Mouse (Mus musculus) splenic B cell, adult 2 months (primary cell): ENCODE measurements around the gene H13.

Experiments used
- DNase-seq: peaks from one replicate; pipeline ENCODE4 v3.0.0-alpha.2; 2011; ENCODE audit warnings: low read depth, low spot score
- H3K27me3 ChIP-seq: 2 replicates; pipeline ENCODE4 v1.6.1; 2012; ENCODE audit warnings: mild to moderate bottlenecking, low read length, moderate library complexity, mixed read lengths; ENCODE audit not compliant: control insufficient read depth, poor library complexity, insufficient read depth, severe bottlenecking
- H3K36me3 ChIP-seq: 2 replicates; pipeline ENCODE4 v1.6.1; 2012; ENCODE audit warnings: mild to moderate bottlenecking, low read length, moderate library complexity, mixed read lengths; ENCODE audit not compliant: control insufficient read depth, poor library complexity, insufficient read depth, severe bottlenecking

Gene H13

GRCm38 (mm10) chr2:152727795-152728510 is 58.7 kb downstream of the H13 start:
- no peaks in the 10 kb centered on the region for H3K36me3 ChIP-seq
- no peak for DNase-seq
- no peaks in the 10 kb centered on the region for H3K27me3 ChIP-seq

DNA sequence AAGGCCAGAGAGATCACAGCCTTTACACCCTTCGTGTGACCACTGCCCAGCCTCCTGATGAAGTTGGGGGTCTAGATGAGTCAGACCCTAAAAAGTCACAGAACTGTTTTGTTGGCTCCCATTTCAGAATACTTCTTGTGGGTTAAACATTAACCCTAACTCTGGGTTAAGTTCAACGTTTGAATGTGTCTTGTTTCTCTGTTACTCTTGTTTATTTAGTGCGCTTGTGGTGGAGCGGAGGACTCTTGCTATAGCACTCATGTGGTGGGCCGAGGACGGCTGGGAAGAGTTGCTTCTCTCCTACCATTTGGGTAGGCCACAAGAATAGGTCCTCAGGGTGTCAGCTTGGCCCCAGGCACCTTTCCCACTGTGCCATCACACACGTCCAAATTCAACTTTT is 59.3 kb downstream of the H13 start:
- H3K36me3 ChIP-seq: no peaks in the 10 kb centered on the region
- H3K27me3 ChIP-seq: no peaks in the 10 kb centered on the region
- DNase-seq: no peak

DNA sequence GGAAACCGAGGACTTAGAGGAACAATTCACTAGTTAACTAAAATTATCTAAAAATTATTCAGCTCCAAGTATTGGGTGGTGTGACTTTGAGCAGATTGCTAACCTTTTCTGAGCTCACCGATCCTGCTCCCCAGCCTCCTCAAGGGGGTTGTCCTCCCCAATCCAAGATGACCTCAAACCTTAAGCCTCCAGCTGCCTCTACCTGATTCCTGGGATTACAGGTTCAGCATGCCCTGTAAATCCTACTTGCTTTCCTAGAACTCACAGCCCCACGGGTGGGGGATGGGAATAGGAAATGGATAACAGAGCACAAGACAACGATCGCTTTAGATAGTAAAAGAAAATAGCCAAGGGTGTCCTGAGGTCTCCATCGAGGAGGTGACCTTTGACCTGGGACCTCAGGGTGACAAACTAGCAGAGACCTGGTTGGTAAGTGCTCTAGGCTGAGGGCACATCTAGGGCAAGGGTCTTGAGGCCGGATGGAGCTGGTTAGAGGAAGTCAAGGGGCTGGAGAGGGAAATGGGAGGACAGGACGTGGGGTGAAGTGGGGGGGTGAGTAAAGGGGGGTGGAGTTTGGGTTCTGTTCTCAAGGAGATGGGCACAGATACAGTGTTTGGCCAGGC is 59.9 kb downstream of the H13 start:
- DNase-seq: no peak
- H3K27me3 ChIP-seq: no peaks in the 10 kb centered on the region
- no peaks in the 10 kb centered on the region for H3K36me3 ChIP-seq

DNA sequence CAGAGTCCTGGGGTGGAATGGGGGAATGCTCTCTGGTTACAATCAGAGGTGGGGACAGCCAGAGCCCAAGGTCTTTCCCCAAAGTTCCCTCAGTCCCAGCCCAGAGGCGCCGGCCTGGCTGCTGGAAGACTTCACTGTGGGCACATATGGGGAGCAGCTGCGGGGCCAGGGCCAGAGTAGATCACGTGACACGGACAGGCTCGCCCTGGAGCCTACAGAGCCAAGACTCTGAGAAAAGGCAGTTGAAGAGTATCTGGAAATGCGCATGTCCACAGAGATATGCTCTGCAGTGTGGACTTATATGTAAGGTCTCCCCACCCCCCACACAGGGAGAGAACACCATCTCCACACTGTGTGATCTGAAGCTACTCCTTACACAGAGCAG is 60.4 kb downstream of the H13 start:
- H3K36me3 ChIP-seq: no peaks in the 10 kb centered on the region
- H3K27me3 ChIP-seq: no peaks in the 10 kb centered on the region
- DNase-seq: no peak

DNA sequence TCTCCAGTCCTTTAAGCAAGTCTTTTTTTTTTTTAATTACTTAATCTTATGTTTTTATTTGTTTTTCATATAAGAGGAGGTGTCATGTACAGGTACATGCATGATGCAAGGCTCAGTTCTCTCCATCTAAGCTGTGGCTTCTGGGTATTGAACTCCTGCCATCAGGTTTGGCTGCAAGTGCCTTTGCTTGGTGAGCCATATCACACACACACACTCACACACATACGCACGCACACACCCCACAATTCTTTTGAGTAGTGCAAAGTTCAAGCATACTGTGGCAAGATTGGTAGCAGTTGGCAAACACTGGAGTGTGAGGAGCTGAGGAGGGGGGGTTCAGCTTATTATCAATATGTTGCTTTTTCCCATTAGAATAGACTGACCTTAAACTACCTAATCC is 63.9 kb downstream of the H13 start:
- Histone ChIP-seq H3K27me3 (no peaks in the 10 kb centered on the region; the same call in 1 of the 2 replicates), H3K36me3 (no peaks in the 10 kb centered on the region)
- DNase-seq: peak; percentile 41

DNA sequence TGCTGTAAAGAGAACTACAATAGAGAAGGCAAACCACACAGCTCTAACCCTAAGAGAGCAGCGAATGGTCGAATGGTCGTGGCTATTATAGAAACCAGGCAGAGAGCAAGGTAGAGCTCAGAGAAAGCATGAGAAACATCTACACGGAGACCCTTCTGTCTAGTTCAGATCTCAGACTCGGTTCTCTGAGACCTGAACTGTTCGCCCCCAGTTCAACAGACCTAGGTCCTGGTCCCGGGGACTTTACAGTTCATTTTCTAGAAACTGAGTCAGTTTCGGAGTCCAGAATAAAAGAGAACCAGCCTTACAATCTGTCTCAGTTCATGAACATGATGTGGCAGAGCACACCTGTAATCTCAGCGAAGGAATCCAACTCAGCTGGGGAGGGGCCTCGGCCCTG is 65.2 kb downstream of the H13 start:
- Histone ChIP-seq H3K27me3 (peaks cover 2% of the 10 kb centered on the region; the same call in 1 of the 2 replicates), H3K36me3 (no peaks in the 10 kb centered on the region)
- DNase-seq: no peak

GRCm38 (mm10) chr2:152734984-152735383 is 65.7 kb downstream of the H13 start:
- H3K36me3 ChIP-seq: no peaks in the 10 kb centered on the region
- H3K27me3 ChIP-seq: peaks cover 2% of the 10 kb centered on the region; the same call in 1 of the 2 replicates
- peak; percentile 66 for DNase-seq

DNA sequence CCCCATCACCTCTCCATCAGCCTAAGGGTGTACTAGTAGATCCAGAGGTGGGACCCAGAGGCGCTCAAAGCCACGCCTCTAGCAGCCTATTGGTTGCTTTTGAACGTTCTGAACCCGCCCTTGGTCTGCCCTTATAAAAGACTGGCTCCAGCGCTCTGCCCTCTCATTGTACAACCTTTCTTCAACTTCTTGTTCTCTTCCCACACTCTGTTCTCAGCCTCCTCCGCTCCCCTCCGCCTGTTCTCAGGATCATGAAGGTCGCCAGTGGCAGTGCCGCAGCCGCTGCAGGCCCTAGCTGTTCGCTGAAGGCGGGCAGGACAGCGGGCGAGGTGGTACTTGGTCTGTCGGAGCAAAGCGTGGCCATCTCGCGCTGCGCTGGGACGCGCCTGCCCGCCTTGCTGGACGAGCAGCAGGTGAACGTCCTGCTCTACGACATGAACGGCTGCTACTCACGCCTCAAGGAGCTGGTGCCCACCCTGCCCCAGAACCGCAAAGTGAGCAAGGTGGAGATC is 66.9 kb downstream of the H13 start, which contains the start of gene Id1:
TSS of gene Id1 (plus strand) at position 162 of the 512 bp plus-strand sequence.
- Histone ChIP-seq H3K36me3 (no peaks in the 10 kb centered on the region), H3K27me3 (peaks cover 2% of the 10 kb centered on the region; the same call in 1 of the 2 replicates)
- DNase-seq: peak; percentile 63

GRCm38 (mm10) chr2:152736748-152737147 is 67.5 kb downstream of the H13 start:
- Histone ChIP-seq H3K36me3 (no peaks in the 10 kb centered on the region), H3K27me3 (peaks cover 2% of the 10 kb centered on the region; the same call in 1 of the 2 replicates)
- DNase-seq: no peak

- Histone ChIP-seq H3K27me3 (peaks cover 2% of the 10 kb centered on the region; the same call in 1 of the 2 replicates), H3K36me3 (no peaks in the 10 kb centered on the region)
- no peak for DNase-seq
Observed at GRCm38 (mm10) chr2:152737306-152738221, 68.3 kb downstream of the H13 start.

- Histone ChIP-seq H3K27me3 (peaks cover 2% of the 10 kb centered on the region; the same call in 1 of the 2 replicates), H3K36me3 (no peaks in the 10 kb centered on the region)
- DNase-seq: no peak
Observed at GRCm38 (mm10) chr2:152738341-152738740, 69.1 kb downstream of the H13 start.

GRCm38 (mm10) chr2:152739031-152739841 is 70.0 kb downstream of the H13 start:
- Histone ChIP-seq H3K36me3 (no peaks in the 10 kb centered on the region), H3K27me3 (peaks cover 2% of the 10 kb centered on the region; the same call in 1 of the 2 replicates)
- DNase-seq: peak; percentile 31

GRCm38 (mm10) chr2:152739842-152740260 is 70.6 kb downstream of the H13 start:
- Histone ChIP-seq H3K36me3 (no peaks in the 10 kb centered on the region), H3K27me3 (peaks cover 2% of the 10 kb centered on the region; the same call in 1 of the 2 replicates)
- DNase-seq: no peak

GRCm38 (mm10) chr2:152740490-152740889 is 71.2 kb downstream of the H13 start:
- Histone ChIP-seq H3K27me3 (peaks cover 2% of the 10 kb centered on the region; the same call in 1 of the 2 replicates), H3K36me3 (no peaks in the 10 kb centered on the region)
- DNase-seq: no peak
